Comparison of ENCODE assay signal across 24 mouse cellular contexts in genomic region chr5:142352336-142352892, GRCm38 (mm10).
"Had no signal": no experiment of that assay in that cellular context is flagged by ENCODE, and none has a peak within 500 bp of the region (broad histone marks: within the 10 kb centered on the region; RNA-seq: fewer than 3 reads in every experiment).

No protein-coding gene starts in this region.

- H3K9me3 ChIP-seq: heart, embryonic 10.5 days; hindbrain, embryonic 12.5 days; intestine, embryonic 15.5 days; limb, embryonic 10.5 days; liver, embryonic 13.5 days; liver, embryonic 15.5 days had no signal

- H3K4me1 ChIP-seq: heart, embryonic 10.5 days; heart, embryonic 12.5 days; hindbrain, embryonic 12.5 days; intestine, embryonic 15.5 days; limb, embryonic 10.5 days; limb, embryonic 12.5 days; liver, embryonic 13.5 days; liver, embryonic 15.5 days had no signal

- H3K4me3 ChIP-seq: heart, embryonic 10.5 days; heart, embryonic 12.5 days; hindbrain, embryonic 10.5 days; hindbrain, embryonic 12.5 days; intestine, embryonic 15.5 days; layer of hippocampus, adult 2 months; left cerebral cortex, adult 2 months; limb, embryonic 10.5 days; limb, embryonic 12.5 days; liver, embryonic 13.5 days; liver, embryonic 15.5 days had no signal

- DNase-seq: gastrocnemius, postnatal 14 days; gastrocnemius, postnatal 36 days; heart, adult 18-20 months; heart, postnatal 10 days; heart, postnatal 4 days; kidney, adult 18-20 months; kidney, adult 8-10 months; kidney, postnatal 10 days; kidney, postnatal 25 days; kidney, postnatal 4 days; liver; liver, embryonic 13.5 days; liver, postnatal 0 days had no signal

- H3K36me3 ChIP-seq: heart, embryonic 10.5 days; heart, embryonic 12.5 days; hindbrain, embryonic 10.5 days; hindbrain, embryonic 12.5 days; intestine, embryonic 15.5 days; limb, embryonic 10.5 days; limb, embryonic 12.5 days; liver, embryonic 13.5 days; liver, embryonic 15.5 days had no signal

- H3K9ac ChIP-seq: heart, embryonic 12.5 days; hindbrain, embryonic 12.5 days; hindbrain, embryonic 14.5 days; intestine, embryonic 15.5 days; limb, embryonic 12.5 days; liver, embryonic 13.5 days; liver, embryonic 15.5 days; liver, postnatal 0 days had no signal

- H3K27ac ChIP-seq: heart, embryonic 10.5 days; hindbrain, embryonic 12.5 days; hindbrain, embryonic 14.5 days; intestine, embryonic 15.5 days; layer of hippocampus, adult 2 months; left cerebral cortex, adult 2 months; limb, embryonic 10.5 days; limb, embryonic 12.5 days; liver, embryonic 13.5 days; liver, embryonic 15.5 days had no signal
